Mouse (Mus musculus): Measurements from ENCODE around the gene Kctd18.

GRCm38 (mm10) chr1:58056074-58056807, 37.5 kb upstream of the Kctd18 start:
- no peak for TF ChIP-seq CTCF (IDR thresholded peaks at IDR 0.05; ENCODE audit: extremely low read depth, insufficient read length, insufficient replicate concordance, low read depth, low read length)
- no peak for TF ChIP-seq POLR2A (IDR thresholded peaks at IDR 0.05; ENCODE audit: low read depth, low read length)

Data from small intestine, adult 2 months (tissue).